19 mouse cellular contexts compared by ENCODE assay signal in the genomic region with DNA sequence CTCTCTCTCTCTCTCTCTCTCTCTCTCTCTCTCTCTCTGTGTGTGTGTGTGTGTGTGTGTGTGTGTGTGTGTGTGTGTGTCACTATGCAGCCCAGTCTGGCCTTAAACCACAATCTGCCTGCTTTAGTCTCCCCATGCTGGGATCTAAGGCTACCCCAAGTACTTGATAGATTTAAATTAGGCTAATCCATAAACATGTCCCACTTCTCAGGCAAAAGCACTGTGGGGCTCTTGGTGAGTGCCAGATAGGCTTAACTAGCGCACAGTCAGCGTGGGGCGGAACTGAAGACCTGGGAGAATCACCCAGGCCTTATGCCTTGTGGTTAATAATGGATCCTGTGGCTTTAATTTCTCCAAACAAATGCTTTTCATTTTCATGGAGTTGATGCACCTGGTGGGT.
"Had no signal": no experiment of that assay in that cellular context is flagged by ENCODE, and none has a peak within 500 bp of the region (broad histone marks: within the 10 kb centered on the region; RNA-seq: fewer than 3 reads in every experiment).

No protein-coding gene starts in this region.

- H3K36me3 ChIP-seq: kidney, embryonic 15.5 days; liver, embryonic 13.5 days; midbrain, embryonic 12.5 days; neural tube, embryonic 12.5 days; neural tube, embryonic 15.5 days had no signal

- H3K4me2 ChIP-seq: kidney, embryonic 15.5 days; liver, embryonic 13.5 days; midbrain, embryonic 12.5 days; neural tube, embryonic 12.5 days; neural tube, embryonic 15.5 days had no signal

- H3K4me3 ChIP-seq: kidney, embryonic 15.5 days; left cerebral cortex, adult 2 months; liver, embryonic 13.5 days; midbrain, embryonic 12.5 days; neural tube, embryonic 12.5 days; neural tube, embryonic 15.5 days had no signal

- H3K9ac ChIP-seq: kidney, embryonic 15.5 days; liver, embryonic 13.5 days; midbrain, embryonic 12.5 days; neural tube, embryonic 12.5 days; neural tube, embryonic 15.5 days had no signal

- H3K27ac ChIP-seq: left cerebral cortex, adult 2 months; liver, embryonic 13.5 days; neural tube, embryonic 12.5 days; neural tube, embryonic 15.5 days; stomach, postnatal 0 days had no signal

- H3K4me1 ChIP-seq: liver, embryonic 13.5 days had no signal

- H3K27me3 ChIP-seq: liver, embryonic 13.5 days had no signal

- DNase-seq: kidney, adult 8-10 months; kidney, postnatal 10 days; kidney, postnatal 36 days; layer of hippocampus, postnatal 36 days; liver, embryonic 13.5 days; lung, adult 2 months; lung, postnatal 14 days; lung, postnatal 4 days; right cerebral cortex, postnatal 14 days; right cerebral cortex, postnatal 4 days; thymus, adult 2 months; thymus, postnatal 14 days; thymus, postnatal 4 days had no signal

- H3K9me3 ChIP-seq: kidney, embryonic 15.5 days; liver, embryonic 13.5 days; midbrain, embryonic 12.5 days; neural tube, embryonic 12.5 days; neural tube, embryonic 15.5 days had no signal
